Mouse (Mus musculus): ENCODE results near the gene Pofut2.

The Pofut2 gene

DNA sequence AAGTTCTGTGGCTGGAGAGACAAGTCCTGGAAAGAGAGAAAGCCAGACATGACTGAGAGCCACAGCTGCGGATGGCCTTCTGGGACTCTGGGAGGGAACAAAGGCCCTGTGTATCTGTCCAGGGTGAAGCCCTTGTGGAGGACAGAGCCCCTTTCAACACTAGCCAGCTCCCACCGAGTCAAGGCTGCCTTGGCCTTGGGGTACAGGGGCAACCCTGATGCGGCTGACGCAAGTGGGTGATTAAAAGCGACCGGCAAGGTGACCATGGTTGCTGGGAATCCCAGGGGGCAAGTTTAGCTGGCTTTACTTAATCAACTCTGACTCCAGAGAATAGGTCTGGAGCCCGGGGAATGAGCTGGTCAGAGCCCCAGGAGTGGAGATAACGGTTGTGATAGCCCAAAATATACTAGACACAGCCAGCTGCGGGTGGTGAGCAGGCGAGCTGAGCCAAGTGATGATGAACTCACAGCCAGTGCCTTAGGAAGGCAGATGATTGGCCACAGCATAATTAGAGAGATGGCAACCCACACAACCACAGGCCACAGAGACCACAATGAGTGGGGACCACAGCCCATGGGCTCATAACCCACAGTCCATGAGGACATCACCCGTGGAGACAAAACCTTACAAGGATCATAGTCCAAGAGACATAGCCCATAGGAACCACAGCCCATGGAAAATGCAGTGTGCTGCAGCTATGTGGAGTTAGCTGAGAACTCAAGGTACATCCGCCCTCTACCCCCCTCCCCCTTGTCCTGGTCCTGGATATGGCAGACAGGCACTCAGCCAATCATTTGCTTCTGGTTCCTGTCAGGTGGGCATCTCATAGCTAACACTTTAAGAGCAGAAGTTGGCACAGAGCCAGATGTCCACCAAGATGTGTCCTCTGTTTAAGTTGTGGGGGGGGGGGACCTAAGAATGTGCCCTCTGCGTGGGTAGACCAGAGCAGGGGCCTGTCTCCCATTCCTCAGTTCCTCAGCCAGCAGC is 29.1 kb upstream of the Pofut2 start:
- DNase-seq (ENCODE audit: low spot score in 2 of 2) = no peak

DNA sequence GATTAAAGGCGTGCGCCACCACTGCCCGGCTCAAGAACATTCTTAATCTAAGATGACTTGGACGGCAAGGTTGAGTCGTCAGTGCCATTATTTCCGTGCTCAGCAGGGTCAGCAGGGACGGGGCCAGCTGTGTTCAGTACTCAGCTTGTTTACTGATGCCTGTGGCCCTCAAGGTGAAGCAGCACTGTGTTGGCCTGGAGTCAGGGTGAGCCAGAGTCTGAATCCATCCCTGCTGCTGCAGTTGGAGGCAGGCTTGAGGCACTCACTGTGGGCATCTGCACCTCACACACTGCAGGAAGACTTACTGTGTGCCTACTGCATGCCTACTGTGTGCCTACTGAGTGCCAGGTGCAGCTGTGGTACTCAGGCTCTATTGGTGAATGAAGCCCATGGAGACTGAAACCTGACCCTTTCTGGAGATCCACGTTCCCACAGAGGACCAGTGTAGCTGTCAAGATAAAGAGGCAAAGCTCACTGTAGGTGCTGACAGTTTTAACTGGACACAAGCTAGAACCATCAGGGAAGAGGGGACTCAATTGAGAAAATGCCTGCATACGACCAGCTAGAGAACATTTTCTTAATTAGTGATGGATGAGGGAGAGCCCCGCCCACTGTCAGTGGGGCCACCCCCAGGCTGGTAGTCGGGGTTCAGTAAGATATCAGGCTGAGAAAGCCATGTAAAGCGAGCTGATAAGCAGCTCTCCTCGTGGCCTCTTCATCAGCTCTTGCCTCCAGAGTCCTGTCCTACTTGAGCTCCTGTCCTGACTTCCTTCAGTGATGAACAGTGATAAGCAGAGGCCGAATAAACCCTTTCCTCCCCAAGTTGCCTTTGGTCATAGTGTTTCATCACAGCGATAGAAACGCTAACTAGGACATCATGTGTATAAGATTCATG is 26.9 kb upstream of the Pofut2 start:
- no peak for DNase-seq (ENCODE audit: low spot score in 2 of 2)

DNA sequence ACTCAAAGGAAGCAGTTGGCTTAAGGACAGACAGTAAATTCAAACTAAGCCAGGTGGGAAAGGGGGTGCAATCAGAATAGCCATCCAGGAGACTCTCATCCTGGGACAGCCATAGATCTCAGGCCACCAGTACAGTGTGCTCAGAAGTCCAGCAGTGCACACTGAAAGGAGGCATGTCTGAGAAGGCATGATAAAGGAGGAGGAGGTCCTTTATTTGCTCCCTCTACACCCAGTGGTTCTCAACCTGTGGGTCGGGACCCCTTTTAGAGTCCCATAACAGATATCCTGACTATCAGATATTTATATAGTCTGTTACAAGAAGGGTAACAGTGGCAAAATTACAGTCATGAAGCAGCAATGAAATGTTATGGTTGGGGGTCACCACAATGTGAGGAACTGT is 25.8 kb upstream of the Pofut2 start:
- no peak for DNase-seq (ENCODE audit: low spot score in 2 of 2)

DNA sequence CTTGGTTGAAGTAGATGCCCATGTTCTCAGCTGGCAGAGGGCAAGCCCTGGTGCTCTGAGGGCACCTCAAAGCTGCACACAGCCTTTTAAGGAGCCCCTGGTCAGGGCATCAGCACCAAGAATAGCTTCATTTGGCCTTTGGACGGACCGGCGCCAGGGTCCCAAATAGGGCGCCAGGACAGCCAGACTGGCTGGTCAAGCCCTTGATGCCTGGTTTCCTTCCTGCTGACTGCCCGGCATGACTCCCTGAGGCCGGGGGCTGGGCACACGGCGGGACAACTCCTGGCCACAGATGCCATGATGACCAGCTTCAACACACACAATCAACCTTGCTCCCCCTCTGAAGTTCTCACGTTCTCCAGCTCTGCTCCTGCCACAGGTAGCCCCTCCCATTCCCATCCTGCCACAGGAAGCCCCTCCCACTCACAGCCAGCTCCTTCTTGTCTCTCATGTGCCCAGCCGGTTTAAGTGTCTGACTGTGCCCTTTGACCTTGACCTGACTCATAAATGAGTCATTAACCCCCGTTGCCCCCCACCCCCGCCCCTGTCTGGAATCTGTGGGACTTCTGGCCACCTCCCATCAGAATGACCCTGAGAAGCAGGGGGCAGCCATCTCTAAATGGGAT is 23.9 kb upstream of the Pofut2 start:
- no peak for DNase-seq (ENCODE audit: low spot score in 2 of 2)

DNA sequence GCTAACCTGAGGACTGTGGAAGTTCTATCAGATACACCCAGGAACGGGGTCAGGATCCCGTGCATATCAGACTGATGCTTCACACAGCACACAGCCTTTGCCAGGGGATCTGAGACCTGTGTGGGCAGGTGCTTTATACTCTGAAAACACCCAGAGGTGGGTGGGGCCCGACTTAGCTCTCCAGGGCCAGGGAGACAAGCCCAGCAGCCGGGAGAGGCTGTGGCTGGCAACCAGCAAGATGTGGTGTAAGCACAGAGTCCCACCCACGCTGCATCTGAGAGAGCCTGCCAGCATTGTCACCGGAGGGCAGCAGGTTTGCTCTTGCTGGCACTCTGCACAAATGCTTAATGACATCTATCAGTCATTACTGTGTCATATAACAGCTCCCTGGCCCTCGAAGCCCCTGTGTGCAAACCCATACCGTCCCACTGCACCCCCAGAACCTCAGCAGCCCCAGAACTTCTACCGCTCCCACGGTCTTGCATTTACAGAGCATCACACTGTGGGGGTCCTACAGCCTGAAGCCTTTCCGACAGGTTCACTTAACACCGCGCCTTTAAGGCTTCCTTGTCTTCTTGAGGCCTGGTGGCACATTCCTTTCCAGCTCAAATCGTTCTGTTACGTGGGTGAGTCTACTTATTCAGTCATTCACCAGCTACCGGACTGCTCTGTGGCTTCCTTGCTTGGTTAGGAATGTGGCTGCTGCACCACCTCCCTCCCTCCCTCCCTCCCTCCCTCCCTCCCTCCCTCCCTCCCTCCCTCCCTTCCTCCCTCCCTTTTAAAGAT is 21.0 kb upstream of the Pofut2 start:
- peak in 1 of 2 experiments; percentile 43 for DNase-seq (ENCODE audit: low spot score in 2 of 2)

DNA sequence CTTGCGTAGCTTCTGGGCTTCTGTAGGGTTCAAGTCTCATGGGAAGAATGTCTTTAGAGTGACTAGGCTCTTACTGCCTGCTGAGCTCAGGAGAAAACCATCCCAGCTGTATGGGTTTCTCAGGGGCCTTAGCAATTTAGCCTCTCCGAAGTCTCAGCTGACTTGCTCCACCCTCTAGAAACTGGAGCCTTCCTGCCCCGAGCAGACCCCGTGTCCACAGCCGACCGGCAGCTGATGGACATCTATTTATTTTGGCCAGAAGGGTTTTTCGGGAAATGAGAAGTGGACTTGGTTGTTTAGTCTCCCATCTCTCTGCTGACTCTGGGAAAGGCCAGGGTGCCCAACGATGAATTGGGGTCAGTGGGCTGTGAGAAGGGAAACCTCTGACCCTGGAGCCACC is 18.3 kb upstream of the Pofut2 start:
- DNase-seq (ENCODE audit: low spot score in 2 of 2) = no peak

DNA sequence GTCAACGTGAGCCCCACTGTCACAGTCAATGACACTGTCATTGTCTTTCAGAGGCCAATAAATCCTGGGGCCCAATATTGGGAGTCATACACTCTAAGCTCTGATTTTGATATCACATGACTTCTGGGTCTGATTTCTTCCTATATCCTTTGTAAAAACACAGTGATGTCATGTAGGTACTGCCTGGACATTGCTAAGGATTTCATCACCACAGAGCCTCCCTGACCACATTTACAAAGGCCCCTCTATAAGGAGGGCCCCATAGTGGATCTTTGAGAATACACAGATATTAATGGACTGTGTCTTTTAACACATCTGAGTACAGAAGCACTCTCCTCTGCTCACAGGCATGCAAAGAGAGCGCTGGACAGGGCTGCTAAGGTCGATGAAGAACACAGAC is 16.6 kb upstream of the Pofut2 start:
- DNase-seq (ENCODE audit: low spot score in 2 of 2) = no peak

DNA sequence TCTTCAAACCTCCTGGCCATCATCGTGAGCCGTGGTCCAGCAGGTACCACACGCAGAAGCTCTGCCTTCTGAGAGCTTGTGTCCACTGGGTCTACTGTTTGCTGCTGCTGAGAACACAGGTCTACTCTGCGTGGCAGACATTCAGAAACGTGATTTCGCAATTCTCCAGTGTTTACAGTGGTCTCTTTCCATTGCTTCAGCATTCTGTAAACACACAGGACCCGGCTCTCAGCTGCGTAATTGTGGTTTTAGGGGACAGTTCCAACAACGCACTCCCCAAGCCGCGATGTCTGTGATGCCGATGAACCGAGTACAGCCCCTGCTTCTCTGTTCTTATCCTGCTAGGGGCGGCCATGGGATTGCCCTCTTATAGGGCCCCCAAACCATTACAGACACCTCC is 16.1 kb upstream of the Pofut2 start:
- no peak for DNase-seq (ENCODE audit: low spot score in 2 of 2)

DNA sequence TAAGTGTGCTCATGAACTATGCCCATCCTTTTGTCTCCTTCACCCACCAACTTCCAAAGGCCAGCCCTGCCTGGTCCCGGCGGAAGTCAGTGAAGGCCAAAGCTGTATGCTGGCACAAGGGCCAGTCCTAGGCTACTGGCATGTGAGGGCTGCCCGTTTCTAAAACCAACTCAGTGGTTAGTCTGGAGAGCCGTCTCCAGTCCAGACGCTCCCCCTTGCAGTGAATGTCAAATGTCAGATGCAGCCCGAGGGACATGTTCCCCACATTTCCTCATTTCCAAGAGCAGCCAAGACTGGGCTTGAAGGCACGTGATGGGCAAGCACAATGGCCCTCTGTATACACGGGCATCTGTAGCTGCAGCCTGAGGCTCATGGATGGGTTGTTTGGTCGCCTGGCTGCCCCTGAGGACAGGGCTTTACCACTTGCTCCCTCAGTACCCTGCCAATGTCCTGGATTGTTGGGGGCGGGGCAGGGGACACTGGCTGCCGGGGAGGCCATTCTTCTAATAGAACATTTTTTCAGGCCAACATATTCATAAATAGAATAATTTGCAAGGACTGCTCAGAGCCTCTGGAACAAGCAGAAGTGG is 15.4 kb upstream of the Pofut2 start:
- DNase-seq (ENCODE audit: low spot score in 2 of 2) = no peak

DNA sequence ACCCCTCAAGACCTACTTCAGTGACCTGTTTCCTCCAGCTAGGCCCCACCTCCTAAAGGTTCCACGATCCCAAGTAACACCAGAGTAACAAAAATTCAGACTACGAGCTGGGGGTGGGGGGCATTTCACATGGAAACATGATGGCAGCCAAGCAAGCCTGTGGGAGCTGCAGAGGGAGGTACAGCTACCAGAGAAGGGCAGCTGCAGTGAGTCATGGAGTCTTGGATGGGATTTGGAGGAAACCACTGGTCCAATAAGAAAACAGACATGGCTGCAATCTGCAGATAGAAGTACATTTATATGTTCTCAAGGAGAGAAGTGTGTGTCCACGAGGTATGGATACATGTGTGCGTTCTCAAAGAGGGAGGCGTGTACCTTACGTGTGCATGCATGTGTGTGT is 14.2 kb upstream of the Pofut2 start:
- no peak for DNase-seq (ENCODE audit: low spot score in 2 of 2)

DNA sequence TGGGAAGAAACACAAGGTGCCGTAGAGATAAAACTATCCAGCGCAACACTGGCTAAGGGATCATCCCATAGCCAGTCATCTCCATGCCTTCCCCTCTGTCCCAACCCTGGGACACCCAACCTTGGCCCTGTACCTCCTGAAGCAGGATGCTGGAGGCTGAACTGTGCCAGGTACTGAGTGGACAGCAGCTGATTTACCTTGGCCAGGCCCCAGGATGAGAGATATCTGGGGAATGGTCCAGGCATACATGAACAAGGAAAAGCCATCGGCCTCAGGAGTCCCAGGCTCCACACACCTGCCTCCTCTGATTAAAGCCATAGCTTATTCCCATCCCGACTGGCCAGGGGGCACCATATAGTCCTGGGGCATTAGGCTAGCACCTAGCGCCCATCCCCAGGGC is 12.0 kb upstream of the Pofut2 start:
- DNase-seq (ENCODE audit: low spot score in 2 of 2) = no peak

DNA sequence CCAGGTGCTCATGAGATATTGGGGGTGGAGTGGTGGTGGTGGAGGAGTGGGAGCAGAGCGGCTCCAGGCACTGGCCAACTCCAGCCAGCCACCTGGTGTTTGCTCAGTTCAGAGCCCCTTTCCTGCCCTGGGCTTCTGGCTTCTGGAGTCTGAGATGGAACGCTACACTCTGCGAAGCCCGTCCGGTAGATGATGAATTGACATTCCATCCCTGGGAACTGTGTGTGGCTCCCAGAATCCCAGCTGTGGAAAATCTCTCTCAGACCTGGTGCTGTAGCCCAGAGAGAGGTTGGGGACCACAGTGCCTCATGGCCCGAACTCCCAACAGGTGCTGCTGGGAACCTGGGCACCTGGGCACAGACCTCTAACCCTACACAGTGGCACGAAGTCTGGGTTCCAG is 11.3 kb upstream of the Pofut2 start:
- DNase-seq (ENCODE audit: low spot score in 2 of 2) = no peak

DNA sequence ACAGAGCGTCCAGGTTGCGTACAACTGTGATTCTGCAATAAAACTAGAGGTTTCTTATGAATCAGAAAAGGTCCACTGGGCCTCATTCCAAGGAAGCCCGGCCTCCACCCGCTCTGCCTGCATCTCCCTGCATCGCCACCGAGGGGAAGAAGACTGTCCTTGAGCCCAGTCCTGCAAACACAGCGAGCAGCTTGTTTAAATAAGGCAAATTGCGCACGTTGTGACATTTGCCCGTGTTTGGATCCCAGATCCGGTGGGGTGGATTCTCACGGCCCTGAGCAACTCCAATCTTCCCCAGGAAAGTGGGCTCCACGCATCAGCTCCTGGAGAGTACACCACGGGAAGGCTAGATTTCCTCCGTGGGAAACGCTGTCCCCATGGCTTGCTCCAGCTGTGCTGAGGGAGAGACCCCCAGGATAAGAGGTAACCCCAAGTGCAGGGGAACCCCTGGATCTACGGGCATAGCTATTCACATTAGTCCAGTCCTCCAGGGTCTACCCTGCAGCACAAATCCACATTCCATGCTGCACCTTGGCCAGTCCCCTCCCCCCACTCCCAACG is 7.7 kb upstream of the Pofut2 start:
- no peak for DNase-seq (ENCODE audit: low spot score in 2 of 2)

DNA sequence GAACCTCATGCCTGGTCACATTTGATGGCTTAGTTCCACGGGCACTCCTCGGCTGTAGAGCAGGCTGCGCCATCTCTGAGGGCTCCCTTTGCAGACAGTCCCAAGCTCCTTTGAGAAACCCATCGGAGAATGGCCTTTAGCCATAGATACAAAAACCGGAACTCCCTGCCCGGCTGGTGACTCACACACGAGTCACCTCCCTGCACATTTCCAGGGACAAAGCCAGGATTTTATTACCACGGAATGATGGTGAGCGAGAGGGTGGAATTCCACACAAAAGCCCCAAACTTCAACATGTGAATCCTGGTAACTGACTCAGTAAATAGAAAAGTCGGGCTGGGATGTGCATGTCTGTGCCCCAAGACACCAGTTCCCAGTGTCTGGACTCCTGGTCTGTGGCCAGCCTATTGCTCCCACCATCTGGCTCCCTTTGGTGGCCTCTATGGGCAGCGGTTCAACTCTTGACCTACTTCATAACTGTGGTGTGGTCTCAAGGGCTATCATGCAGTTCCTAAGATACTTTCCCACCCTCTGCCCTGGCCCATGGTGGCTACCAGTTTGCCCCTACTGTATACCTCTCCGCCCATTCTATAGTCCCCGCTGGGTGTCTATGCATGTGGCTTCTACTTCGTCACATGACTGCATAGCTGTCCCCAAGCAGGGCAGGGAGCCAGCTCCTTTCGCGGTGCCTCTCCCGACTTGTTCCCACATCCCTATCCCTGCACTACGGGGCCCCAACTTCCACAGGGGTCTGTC is 7.1 kb upstream of the Pofut2 start:
- no peak for DNase-seq (ENCODE audit: low spot score in 2 of 2)

DNA sequence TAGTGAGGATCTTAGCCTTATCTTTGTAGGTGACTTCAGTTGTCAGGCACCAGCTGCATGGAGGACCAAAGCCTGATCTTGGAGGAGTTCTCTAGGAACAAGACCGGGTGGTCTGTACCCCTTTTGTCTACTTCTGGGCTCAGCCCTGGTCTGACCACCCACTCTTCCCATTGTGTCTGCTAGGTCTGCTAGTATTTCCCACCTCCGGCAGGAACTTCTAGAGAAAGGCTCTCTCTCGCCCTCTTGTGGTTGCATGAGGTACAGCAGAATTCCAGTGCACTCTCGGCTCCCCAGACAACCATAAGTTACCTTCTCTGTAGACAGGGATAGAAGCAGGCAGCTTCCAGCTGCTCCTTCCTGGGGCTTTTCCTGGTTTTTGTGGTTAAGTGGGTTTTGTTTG is 6.2 kb upstream of the Pofut2 start:
- DNase-seq (ENCODE audit: low spot score in 2 of 2) = peak; percentile 83 to 85

DNA sequence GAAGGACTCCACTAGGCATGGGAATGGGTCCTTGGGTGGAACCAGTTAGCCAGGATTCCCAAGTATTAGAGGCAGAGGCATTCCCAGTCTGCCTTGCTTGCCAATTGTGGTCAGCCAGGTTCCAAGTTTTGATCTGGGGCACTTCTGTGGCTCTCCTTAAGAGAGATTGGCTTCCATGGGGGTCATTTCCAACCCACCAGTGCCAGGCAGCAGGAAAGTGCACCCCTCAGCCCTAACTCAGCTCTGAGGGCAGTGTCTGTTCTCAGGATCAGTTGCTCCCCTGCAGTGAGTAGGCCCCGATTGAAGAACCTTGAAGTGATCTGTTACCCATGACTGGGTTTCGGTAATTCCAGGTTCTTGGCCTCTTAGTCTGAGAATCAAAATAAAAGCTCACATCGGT is 3.8 kb upstream of the Pofut2 start:
- DNase-seq (ENCODE audit: low spot score in 2 of 2) = no peak

DNA sequence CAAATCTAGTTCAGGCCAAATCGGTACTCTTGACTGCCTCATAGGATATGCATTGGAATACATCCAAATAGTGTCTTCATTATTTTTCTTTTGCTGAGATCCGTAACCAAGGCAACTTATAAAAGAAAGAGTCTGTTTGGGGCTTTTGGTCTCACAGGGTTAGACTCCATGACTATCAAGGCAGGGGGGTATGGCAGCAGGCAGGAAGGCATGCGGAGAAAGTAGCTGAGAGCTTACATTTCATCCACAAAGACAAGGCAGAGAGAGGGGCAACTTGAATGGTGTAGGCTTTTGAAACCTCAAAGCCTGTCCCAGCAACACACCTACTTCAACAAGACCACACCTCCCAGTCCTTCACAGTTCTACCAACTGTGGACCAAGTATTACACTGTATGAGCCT is 3.3 kb upstream of the Pofut2 start:
- DNase-seq (ENCODE audit: low spot score in 2 of 2) = no peak

DNA sequence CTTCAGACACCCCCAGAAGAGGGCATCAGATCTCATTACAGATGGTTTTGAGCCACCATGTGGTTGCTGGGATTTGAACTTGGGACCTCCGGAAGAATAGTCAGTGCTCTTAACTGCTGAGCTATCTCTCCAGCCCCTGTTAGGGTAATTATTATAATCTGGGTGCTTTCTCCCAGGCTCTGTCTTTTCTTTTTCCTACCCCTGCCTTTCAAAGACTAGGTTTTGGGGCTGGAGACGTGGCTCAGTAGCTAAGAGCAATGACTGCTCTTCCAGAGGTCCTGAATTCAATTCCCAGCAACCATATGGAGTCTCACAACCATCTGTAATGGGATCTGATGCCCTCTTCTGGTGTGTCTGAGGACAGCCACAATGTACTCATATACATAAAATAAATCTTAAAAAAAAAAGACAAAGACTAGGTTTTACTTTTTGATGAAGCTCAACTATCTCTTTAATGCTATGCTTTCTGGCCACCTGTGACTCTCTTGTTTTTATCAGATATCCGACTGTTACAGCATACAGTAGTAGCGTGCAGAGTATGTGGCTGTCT is 902 bp upstream of the Pofut2 start:
- no peak for DNase-seq (ENCODE audit: low spot score in 2 of 2)

DNA sequence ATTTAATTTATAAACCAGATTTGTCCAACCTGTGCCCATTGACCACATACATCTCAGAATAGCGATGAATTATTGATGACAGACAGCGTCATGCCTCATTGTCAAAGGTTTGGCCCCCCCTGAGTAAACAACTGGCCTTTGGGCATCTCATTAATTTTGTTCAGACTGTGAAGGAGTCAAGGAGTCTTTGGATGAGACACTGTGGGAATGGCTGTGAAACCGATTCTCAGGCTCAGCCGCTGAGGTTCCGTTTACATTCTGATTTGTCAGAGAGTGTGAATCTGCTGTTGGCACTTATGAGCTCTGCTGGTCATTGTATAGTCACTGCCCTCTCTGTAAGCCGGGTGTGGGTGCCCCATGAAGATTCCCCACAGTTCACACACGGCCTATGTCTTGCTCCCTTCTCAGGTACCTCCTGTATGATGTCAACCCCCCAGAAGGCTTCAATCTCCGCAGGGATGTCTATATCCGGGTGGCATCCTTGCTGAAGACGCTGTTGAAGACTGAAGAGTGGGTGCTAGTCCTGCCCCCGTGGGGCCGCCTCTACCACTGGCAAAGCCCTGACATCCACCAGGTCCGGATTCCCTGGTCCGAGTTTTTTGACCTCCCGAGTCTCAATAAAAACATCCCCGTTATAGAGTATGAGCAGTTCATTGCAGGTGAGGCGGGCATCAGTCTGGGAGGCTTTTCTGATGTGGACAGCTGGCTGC is 1.3 kb downstream of the Pofut2 start:
- DNase-seq (ENCODE audit: low spot score in 2 of 2) = no peak

Measured in frontal cortex, postnatal 36 days (tissue).